Mouse (Mus musculus): ENCODE data around the gene Cd163. TPM values are rescaled to one million over a fixed set of nuclear protein-coding genes. Genes with fewer than 3 reads are reported as not detected.

Cd163 gene
- polyA plus RNA-seq, 1 experiment from 2014 or later = 0.61 TPM

GRCm38 (mm10) chr6:124353246-124353645 is 48.8 kb downstream of the Cd163 start:
- Histone ChIP-seq H3K9ac (replicated peaks; ENCODE audit: low read length) (no peak overlapping the region), H3K36me3 (ENCODE audit: insufficient read depth, low read length) (no peaks in the 10 kb centered on the region), H3K27ac (ENCODE audit: low read length) (no peak overlapping the region), H3K9me3 (ENCODE audit: low read length) (no peaks in the 10 kb centered on the region; the same call in 1 of the 2 replicates), H3K4me3 (ENCODE audit: low read length) (no peak overlapping the region), H3K4me2 (replicated peaks; ENCODE audit: low read depth, low read length) (no peak overlapping the region), H3K27me3 (ENCODE audit: insufficient read depth, low read length) (no peaks in the 10 kb centered on the region), H3K4me1 (ENCODE audit: insufficient read depth, low read length) (no peaks in the 10 kb centered on the region)
- no peak for ATAC-seq (ENCODE audit: low FRiP score, low TSS enrichment)
- WGBS = 90% methylated on average over 2 of the region's 2 CpGs

GRCm38 (mm10) chr6:124358953-124359352 is 54.5 kb downstream of the Cd163 start:
- no peaks in the 10 kb centered on the region for H3K36me3 ChIP-seq (ENCODE audit: insufficient read depth, low read length)
- 81% methylated on average over 6 of the region's 6 CpGs for WGBS
- no peak overlapping the region for H3K4me3 ChIP-seq (ENCODE audit: low read length)
- no peaks in the 10 kb centered on the region for H3K4me1 ChIP-seq (ENCODE audit: insufficient read depth, low read length)
- no peak for ATAC-seq (ENCODE audit: low FRiP score, low TSS enrichment)
- H3K9ac ChIP-seq (replicated peaks; ENCODE audit: low read length) = no peak overlapping the region
- no peaks in the 10 kb centered on the region for H3K9me3 ChIP-seq (ENCODE audit: low read length)
- H3K4me2 ChIP-seq (replicated peaks; ENCODE audit: low read depth, low read length) = no peak overlapping the region
- H3K27ac ChIP-seq (ENCODE audit: low read length) = no peak overlapping the region
- no peaks in the 10 kb centered on the region for H3K27me3 ChIP-seq (ENCODE audit: insufficient read depth, low read length)

DNA sequence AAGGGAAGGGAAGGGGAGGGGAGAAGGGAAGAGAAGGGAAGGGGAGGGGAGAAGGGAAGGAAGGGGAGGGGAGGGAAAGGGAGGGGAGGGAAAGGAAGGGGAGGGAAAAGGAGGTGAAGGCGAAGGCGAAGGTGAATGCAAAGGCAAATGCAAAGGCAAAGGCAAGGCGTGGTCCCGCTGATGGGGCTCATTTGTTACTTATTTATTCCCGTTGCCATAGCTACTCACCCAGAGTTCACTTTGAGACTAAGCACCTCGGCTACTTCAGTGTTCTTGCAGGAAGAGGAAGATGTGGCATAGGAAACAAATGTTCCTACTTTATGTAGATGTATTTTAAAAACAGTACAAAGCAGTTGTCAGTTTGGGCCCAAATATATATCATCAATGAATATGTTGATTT is 56.1 kb downstream of the Cd163 start:
- H3K4me2 ChIP-seq (replicated peaks; ENCODE audit: low read depth, low read length) = no peak overlapping the region
- no peak overlapping the region for H3K9ac ChIP-seq (replicated peaks; ENCODE audit: low read length)
- H3K9me3 ChIP-seq (ENCODE audit: low read length) = no peaks in the 10 kb centered on the region
- no peak overlapping the region for H3K27ac ChIP-seq (ENCODE audit: low read length)
- H3K36me3 ChIP-seq (ENCODE audit: insufficient read depth, low read length) = no peaks in the 10 kb centered on the region
- 50% methylated on average over 6 of the region's 6 CpGs for WGBS
- no peak for ATAC-seq (ENCODE audit: low FRiP score, low TSS enrichment)
- H3K4me1 ChIP-seq (ENCODE audit: insufficient read depth, low read length) = no peaks in the 10 kb centered on the region
- H3K27me3 ChIP-seq (ENCODE audit: insufficient read depth, low read length) = no peaks in the 10 kb centered on the region
- no peak overlapping the region for H3K4me3 ChIP-seq (ENCODE audit: low read length)

DNA sequence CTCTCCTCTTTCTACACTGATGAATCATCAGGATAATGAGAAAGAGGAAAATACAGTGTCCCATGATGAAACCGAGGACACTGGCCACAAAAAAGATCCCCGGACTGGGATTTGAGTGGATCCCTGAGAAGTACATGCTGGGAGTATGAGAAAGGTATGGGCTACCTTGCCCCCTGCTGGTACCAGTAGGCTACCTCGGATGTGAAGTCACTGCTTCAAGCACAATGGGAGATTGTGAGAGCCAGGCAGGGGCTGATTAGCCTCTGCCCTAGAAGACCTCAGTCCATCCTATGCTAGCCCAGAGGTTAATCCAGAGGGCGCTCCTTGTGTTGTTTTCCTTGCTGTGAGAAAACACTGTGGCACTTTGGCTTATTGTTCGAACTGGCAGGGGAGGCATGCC is 59.9 kb downstream of the Cd163 start:
- no peak for ATAC-seq (ENCODE audit: low FRiP score, low TSS enrichment)
- H3K36me3 ChIP-seq (ENCODE audit: insufficient read depth, low read length) = no peaks in the 10 kb centered on the region
- no peak overlapping the region for H3K27ac ChIP-seq (ENCODE audit: low read length)
- no peak overlapping the region for H3K9ac ChIP-seq (replicated peaks; ENCODE audit: low read length)
- no peak overlapping the region for H3K4me2 ChIP-seq (replicated peaks; ENCODE audit: low read depth, low read length)
- 64% methylated on average over 5 of the region's 5 CpGs for WGBS
- H3K27me3 ChIP-seq (ENCODE audit: insufficient read depth, low read length) = no peaks in the 10 kb centered on the region
- H3K9me3 ChIP-seq (ENCODE audit: low read length) = no peaks in the 10 kb centered on the region
- no peak overlapping the region for H3K4me3 ChIP-seq (ENCODE audit: low read length)
- no peaks in the 10 kb centered on the region for H3K4me1 ChIP-seq (ENCODE audit: insufficient read depth, low read length)

DNA sequence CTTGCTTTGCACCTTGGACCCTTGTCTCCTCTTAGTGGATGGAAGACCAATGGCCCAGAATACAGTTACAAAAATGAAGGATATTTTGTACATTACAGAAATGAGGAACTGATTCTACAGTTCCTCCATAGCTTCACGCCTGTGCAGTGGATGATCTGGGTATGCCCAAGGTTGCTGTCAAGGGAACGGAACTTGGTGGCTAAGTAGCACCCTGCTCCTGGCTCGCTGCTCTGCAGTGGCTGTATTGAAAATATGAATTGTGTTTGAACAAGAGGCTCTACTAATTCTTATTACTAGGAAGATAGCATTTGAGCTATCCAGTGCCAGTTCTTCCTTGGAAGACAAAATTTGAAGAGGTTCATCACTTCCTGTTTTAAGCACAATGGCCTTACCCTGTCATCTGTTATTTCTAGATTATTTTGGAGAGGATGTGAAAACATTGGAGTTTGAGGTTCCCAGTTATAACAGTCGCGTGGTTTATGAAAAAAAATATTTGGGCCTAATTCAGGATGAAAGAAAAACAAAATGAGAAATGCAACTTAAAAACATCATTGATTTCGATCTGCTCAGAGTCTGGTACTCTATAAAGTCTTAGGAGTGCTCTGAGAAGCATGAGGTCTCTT is 69.2 kb downstream of the Cd163 start:
- WGBS = 87% methylated on average over 6 of the region's 6 CpGs
- H3K27ac ChIP-seq (ENCODE audit: low read length) = no peak overlapping the region
- no peaks in the 10 kb centered on the region for H3K36me3 ChIP-seq (ENCODE audit: insufficient read depth, low read length)
- H3K27me3 ChIP-seq (ENCODE audit: insufficient read depth, low read length) = no peaks in the 10 kb centered on the region
- H3K9ac ChIP-seq (replicated peaks; ENCODE audit: low read length) = no peak overlapping the region
- H3K4me1 ChIP-seq (ENCODE audit: insufficient read depth, low read length) = no peaks in the 10 kb centered on the region
- no peaks in the 10 kb centered on the region for H3K9me3 ChIP-seq (ENCODE audit: low read length)
- H3K4me2 ChIP-seq (replicated peaks; ENCODE audit: low read depth, low read length) = no peak overlapping the region
- no peak overlapping the region for H3K4me3 ChIP-seq (ENCODE audit: low read length)
- ATAC-seq (ENCODE audit: low FRiP score, low TSS enrichment) = no peak

DNA sequence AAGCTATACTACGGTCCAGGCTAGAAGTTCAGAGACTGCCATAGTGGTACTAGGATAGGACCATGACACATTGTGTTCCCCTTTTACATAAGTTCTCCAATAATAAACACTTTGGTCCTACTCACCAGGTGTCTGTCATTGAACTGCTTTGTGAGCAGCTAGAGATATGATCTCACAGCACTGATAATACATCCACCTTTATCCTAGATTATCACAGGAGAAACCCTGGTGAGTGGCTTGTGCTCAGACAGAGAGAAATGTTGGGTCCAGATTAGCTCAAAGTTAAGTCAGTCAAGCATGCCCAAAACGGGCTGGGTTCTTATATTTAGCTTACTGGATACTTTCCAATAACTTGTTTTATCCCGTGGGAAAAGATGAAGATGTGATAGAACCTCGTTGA is 70.2 kb downstream of the Cd163 start:
- no peaks in the 10 kb centered on the region for H3K36me3 ChIP-seq (ENCODE audit: insufficient read depth, low read length)
- no peaks in the 10 kb centered on the region for H3K4me1 ChIP-seq (ENCODE audit: insufficient read depth, low read length)
- H3K4me2 ChIP-seq (replicated peaks; ENCODE audit: low read depth, low read length) = no peak overlapping the region
- no peak overlapping the region for H3K4me3 ChIP-seq (ENCODE audit: low read length)
- no peak overlapping the region for H3K9ac ChIP-seq (replicated peaks; ENCODE audit: low read length)
- H3K27me3 ChIP-seq (ENCODE audit: insufficient read depth, low read length) = no peaks in the 10 kb centered on the region
- ATAC-seq (ENCODE audit: low FRiP score, low TSS enrichment) = no peak
- H3K9me3 ChIP-seq (ENCODE audit: low read length) = no peaks in the 10 kb centered on the region
- no peak overlapping the region for H3K27ac ChIP-seq (ENCODE audit: low read length)
- 77% methylated on average over 4 of the region's 4 CpGs for WGBS

DNA sequence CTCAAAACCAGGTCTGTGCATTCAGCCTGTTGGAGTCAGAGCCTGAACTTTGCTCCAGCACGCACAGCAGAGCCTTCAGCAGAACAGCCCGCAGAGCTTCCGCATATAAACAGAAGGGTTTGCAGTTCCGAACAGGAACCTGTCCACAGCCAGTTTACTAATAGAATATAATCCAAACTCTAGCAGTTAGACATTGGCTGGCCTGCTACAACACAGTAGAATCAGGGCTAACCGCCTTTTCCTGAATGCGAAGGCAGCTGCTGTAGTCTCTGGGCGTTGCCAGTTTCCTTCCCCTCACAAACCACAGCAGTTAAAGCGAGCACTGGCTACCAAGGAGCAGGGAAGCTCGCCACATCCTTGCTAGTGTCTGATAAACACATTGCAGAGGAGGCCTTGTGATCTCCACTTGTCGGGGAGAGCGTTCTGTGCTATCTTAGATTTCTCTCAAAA is 71.0 kb downstream of the Cd163 start:
- no peaks in the 10 kb centered on the region for H3K36me3 ChIP-seq (ENCODE audit: insufficient read depth, low read length)
- no peak for ATAC-seq (ENCODE audit: low FRiP score, low TSS enrichment)

DNA sequence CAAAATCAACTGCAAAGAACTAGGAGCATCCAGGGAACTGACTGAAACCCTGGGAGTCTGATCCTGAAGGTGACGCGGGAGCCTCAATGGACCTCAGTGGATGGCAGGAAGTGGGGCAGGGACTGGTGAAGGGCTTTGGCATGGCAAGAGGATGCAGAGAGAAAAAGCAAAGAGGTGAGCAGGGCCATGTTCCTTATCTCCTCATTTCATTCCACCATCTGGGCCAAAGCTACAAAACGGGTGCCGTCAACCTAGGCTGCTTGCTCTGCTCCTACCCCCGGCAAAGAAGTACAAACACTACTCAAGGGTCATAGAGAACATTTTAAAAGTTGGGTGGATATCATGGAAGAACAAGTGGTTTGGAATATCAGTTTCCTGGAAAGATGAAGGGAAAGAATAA is 71.9 kb downstream of the Cd163 start:
- Histone ChIP-seq H3K9me3 (ENCODE audit: low read length) (no peaks in the 10 kb centered on the region), H3K4me3 (ENCODE audit: low read length) (no peak overlapping the region), H3K27ac (ENCODE audit: low read length) (no peak overlapping the region), H3K36me3 (ENCODE audit: insufficient read depth, low read length) (no peaks in the 10 kb centered on the region), H3K9ac (replicated peaks; ENCODE audit: low read length) (no peak overlapping the region), H3K27me3 (ENCODE audit: insufficient read depth, low read length) (no peaks in the 10 kb centered on the region), H3K4me1 (ENCODE audit: insufficient read depth, low read length) (no peaks in the 10 kb centered on the region), H3K4me2 (replicated peaks; ENCODE audit: low read depth, low read length) (no peak overlapping the region)
- 87% methylated on average over 5 of the region's 5 CpGs for WGBS
- ATAC-seq (ENCODE audit: low FRiP score, low TSS enrichment) = no peak

More for the DNA sequence above, 71.0 kb downstream of the Cd163 start:
- Histone ChIP-seq H3K9me3 (ENCODE audit: low read length) (no peaks in the 10 kb centered on the region), H3K9ac (replicated peaks; ENCODE audit: low read length) (no peak overlapping the region), H3K4me2 (replicated peaks; ENCODE audit: low read depth, low read length) (no peak overlapping the region), H3K4me1 (ENCODE audit: insufficient read depth, low read length) (no peaks in the 10 kb centered on the region), H3K4me3 (ENCODE audit: low read length) (no peak overlapping the region), H3K27ac (ENCODE audit: low read length) (no peak overlapping the region), H3K27me3 (ENCODE audit: insufficient read depth, low read length) (no peaks in the 10 kb centered on the region)
- WGBS = 78% methylated on average over 11 of the region's 11 CpGs

GRCm38 (mm10) chr6:124377494-124378255 is 73.2 kb downstream of the Cd163 start:
- no peak for ATAC-seq (ENCODE audit: low FRiP score, low TSS enrichment)
- Histone ChIP-seq H3K4me1 (ENCODE audit: insufficient read depth, low read length) (no peaks in the 10 kb centered on the region), H3K27ac (ENCODE audit: low read length) (no peak overlapping the region), H3K27me3 (ENCODE audit: insufficient read depth, low read length) (no peaks in the 10 kb centered on the region), H3K9ac (replicated peaks; ENCODE audit: low read length) (no peak overlapping the region), H3K4me3 (ENCODE audit: low read length) (no peak overlapping the region), H3K9me3 (ENCODE audit: low read length) (no peaks in the 10 kb centered on the region), H3K36me3 (ENCODE audit: insufficient read depth, low read length) (no peaks in the 10 kb centered on the region), H3K4me2 (replicated peaks; ENCODE audit: low read depth, low read length) (no peak overlapping the region)
- WGBS = 61% methylated on average over 4 of the region's 4 CpGs

DNA sequence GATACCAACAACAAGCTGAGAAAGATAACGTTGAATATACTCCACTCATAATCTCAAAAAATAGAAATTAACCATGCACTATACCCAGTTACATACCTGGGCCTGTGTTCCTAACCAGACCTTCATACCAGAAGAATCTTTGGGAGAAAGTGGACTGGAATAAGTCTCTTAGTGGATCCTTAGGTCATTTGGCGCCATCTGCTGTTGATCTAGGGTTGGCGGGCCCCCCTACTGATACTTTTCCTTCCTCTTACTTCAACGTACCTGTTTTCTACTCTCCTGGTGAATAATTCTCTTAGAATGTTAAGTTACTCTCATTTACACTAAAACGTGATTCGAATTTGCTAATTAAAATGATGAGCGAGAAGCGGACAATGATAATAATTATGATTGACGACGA is 74.9 kb downstream of the Cd163 start:
- Histone ChIP-seq H3K9ac (replicated peaks; ENCODE audit: low read length) (no peak overlapping the region), H3K36me3 (ENCODE audit: insufficient read depth, low read length) (no peaks in the 10 kb centered on the region), H3K27ac (ENCODE audit: low read length) (no peak overlapping the region), H3K27me3 (ENCODE audit: insufficient read depth, low read length) (no peaks in the 10 kb centered on the region), H3K4me1 (ENCODE audit: insufficient read depth, low read length) (no peaks in the 10 kb centered on the region), H3K4me2 (replicated peaks; ENCODE audit: low read depth, low read length) (no peak overlapping the region), H3K4me3 (ENCODE audit: low read length) (no peak overlapping the region), H3K9me3 (ENCODE audit: low read length) (no peaks in the 10 kb centered on the region)
- 0 out of 2 replicates have a peak, but pooled peaks have one; percentile 61 for ATAC-seq (ENCODE audit: low FRiP score, low TSS enrichment)
- WGBS = 33% methylated on average over 10 of the region's 10 CpGs
